ENCODE assay signal across 15 mouse cellular contexts in genomic region chr7:107281871-107282270, GRCm38 (mm10).
"Had no signal": no experiment of that assay in that cellular context is flagged by ENCODE, and none has a peak within 500 bp of the region (broad histone marks: within the 10 kb centered on the region; RNA-seq: fewer than 3 reads in every experiment).

No protein-coding gene starts in this region.

- H3K27me3 ChIP-seq: kidney, embryonic 15.5 days; limb, embryonic 13.5 days; liver, embryonic 13.5 days; megakaryocyte, embryonic 14.5 days; midbrain, embryonic 15.5 days had no signal

- DNase-seq: kidney, adult 8-10 months; kidney, postnatal 10 days; kidney, postnatal 4 days; left cerebral cortex, postnatal 4 days; liver, embryonic 13.5 days; lung, adult 2 months; lung, postnatal 36 days; thymus, adult 18-20 months; thymus, postnatal 36 days had no signal

- ATAC-seq: lung, postnatal 0 days; midbrain, embryonic 15.5 days had no signal

- H3K4me3 ChIP-seq: kidney, embryonic 15.5 days; limb, embryonic 13.5 days; liver, embryonic 13.5 days; megakaryocyte, embryonic 14.5 days; midbrain, embryonic 15.5 days had no signal

- H3K27ac ChIP-seq: kidney, embryonic 15.5 days; limb, embryonic 13.5 days; liver, embryonic 13.5 days; midbrain, embryonic 15.5 days had no signal

- H3K36me3 ChIP-seq: kidney, embryonic 15.5 days; limb, embryonic 13.5 days; liver, embryonic 13.5 days; midbrain, embryonic 15.5 days had no signal

- H3K9me3 ChIP-seq: kidney, embryonic 15.5 days; limb, embryonic 13.5 days; liver, embryonic 13.5 days; megakaryocyte, embryonic 14.5 days; midbrain, embryonic 15.5 days had no signal

- H3K9ac ChIP-seq: kidney, embryonic 15.5 days; limb, embryonic 13.5 days; liver, embryonic 13.5 days; midbrain, embryonic 15.5 days had no signal

- H3K4me1 ChIP-seq: kidney, embryonic 15.5 days; limb, embryonic 13.5 days; liver, embryonic 13.5 days; megakaryocyte, embryonic 14.5 days; midbrain, embryonic 15.5 days had no signal

- H3K4me2 ChIP-seq: kidney, embryonic 15.5 days; limb, embryonic 13.5 days; liver, embryonic 13.5 days; midbrain, embryonic 11.5 days; midbrain, embryonic 15.5 days had no signal
